Mouse (Mus musculus) intestine, embryonic 14.5 days (tissue): ENCODE data around the gene Osbp. TPM values are rescaled to one million over a fixed set of nuclear protein-coding genes. Genes with fewer than 3 reads are reported as not detected.
A peak's percentile ranks its signal among the peaks of the same experiment; 100 is the strongest.
"Not testable (repeated sequence)": the region's sequence is repeated elsewhere in the genome, so short reads cannot be mapped to it uniquely, and the experiment has no call there.

ENCODE experiments used
- ATAC-seq: fragments of 200-750 bp; cut with Nextera tagmentation; replicated peaks from 2 replicates; pipeline ENCODE4 v1.8.0; 2017; ENCODE audit warnings: low read depth, moderate number of reproducible peaks, moderate TSS enrichment, moderate library complexity; ENCODE audit not compliant: low FRiP score, low TSS enrichment
- DNase-seq: peaks from one replicate; pipeline ENCODE4 v3.0.0-alpha.2; 2018; ENCODE audit warnings: low spot score
- H3K27ac ChIP-seq: fragments of 300-500 bp; sonication (generic); 2 replicates; pipeline ENCODE4 v1.5.1; 2014; ENCODE audit warnings: low read depth, mild to moderate bottlenecking, control low read depth
- H3K27me3 ChIP-seq: fragments of 300-500 bp; sonication (generic); replicated peaks from 2 replicates; pipeline ENCODE4 v1.6.1; 2014; ENCODE audit warnings: low read length, control low read depth; ENCODE audit not compliant: control insufficient read depth, insufficient read depth
- H3K36me3 ChIP-seq: fragments of 300-500 bp; sonication (generic); 2 replicates; pipeline ENCODE4 v1.6.1; 2014; ENCODE audit warnings: low read length, control low read depth; ENCODE audit not compliant: control insufficient read depth, insufficient read depth
- H3K4me1 ChIP-seq: fragments of 300-500 bp; sonication (generic); replicated peaks from 2 replicates; pipeline ENCODE4 v1.6.1; 2014; ENCODE audit warnings: low read length, control low read depth, mixed read lengths; ENCODE audit not compliant: control insufficient read depth, insufficient read depth
- H3K4me2 ChIP-seq: fragments of 300-500 bp; sonication (generic); 2 replicates; pipeline ENCODE4 v1.6.1; 2014; ENCODE audit warnings: low read length
- H3K4me3 ChIP-seq: fragments of 300-500 bp; sonication (generic); 2 replicates; pipeline ENCODE4 v1.5.1; 2014; ENCODE audit warnings: low read depth, low read length, control low read depth, mixed read lengths
- H3K9ac ChIP-seq: fragments of 300-500 bp; sonication (generic); 2 replicates; pipeline ENCODE4 v1.6.1; 2014; ENCODE audit warnings: mild to moderate bottlenecking, low read length
- H3K9me3 ChIP-seq: fragments of 300-500 bp; sonication (generic); 2 replicates; pipeline ENCODE4 v1.6.1; 2016; ENCODE audit warnings: low read length, control low read depth; ENCODE audit not compliant: control insufficient read depth
- WGBS: fragments of 180-500 bp; shearing (Covaris S2); extraction: QIAGEN DNeasy Blood & Tissue Kit; methylation state at CpG from one replicate; pipeline ENCODE4 v1.1.7; 2014; 5-methylcytosine and 5-hydroxymethylcytosine counted together
- polyA plus RNA-seq: library from polyadenylated mRNA; unstranded; fragments of >200 nt; fragmentation: Nextera tagmentation; extraction: Ambion mirVana; gene quantifications from 2 replicates; pipeline ENCODE4 v1.2.1, GENCODE M21; 2014

The Osbp gene
- 8.8 and 9.0 TPM in 2 replicates for polyA plus RNA-seq

DNA sequence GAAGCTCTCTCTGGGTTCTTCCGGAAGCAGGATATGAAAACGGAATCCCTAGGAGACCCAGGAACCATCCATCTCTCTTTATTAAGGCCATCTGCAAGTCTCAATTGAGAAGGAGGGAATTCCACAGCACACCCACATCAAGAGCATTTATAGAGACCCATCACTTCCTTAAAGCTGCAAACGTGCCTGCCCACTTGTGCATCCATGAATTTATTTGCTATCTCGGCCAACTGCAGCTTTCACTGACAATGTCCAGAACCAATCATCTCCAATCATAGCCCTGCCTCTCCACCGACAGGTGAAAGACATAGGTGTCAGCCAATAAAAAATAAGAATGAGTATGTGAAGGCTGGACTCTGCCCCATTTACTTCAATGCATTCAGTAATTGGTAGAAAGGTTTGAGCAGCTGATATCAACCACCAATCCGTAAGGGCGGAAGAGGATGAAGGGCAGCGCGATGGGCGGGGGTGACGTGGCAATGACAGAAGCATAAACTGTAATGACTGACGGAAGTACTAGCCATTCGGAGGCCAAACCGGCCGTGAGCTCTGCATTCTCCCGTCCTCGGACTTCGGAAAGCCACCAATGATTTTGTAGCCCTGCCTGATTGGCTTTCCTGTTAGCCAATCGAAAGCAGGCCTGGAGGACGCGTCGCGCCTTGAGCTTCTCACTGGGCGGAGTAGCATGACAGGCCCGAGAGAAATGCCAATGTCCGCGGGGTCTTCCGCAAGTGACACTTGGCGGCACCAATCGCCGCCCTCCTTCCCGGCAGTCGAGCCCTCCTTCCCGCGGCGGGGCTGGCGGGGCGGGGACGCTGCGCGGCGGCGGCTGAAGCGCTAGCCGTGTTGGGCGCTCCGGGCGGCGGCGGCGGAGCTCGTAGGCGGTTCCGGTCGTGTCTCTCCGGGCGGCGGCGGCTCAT, at the start of gene Osbp:
TSS of gene Osbp (plus strand) at position 919 of the 920 bp plus-strand sequence.
- peak within 1 kb of the TSS; percentile 77 for H3K27ac ChIP-seq
- H3K4me1 ChIP-seq = peaks cover 18% of the 10 kb centered on the region
- H3K9me3 ChIP-seq = no peaks in the 10 kb centered on the region
- peak within 1 kb of the TSS; percentile 92 for H3K4me2 ChIP-seq
- peaks cover 5% of the 10 kb centered on the region; the same call in 1 of the 2 replicates for H3K36me3 ChIP-seq
- peak within 1 kb of the TSS; percentile 83 for H3K9ac ChIP-seq
- peak within 1 kb of the TSS; percentile 86 for H3K4me3 ChIP-seq
- under 1% methylated on average over 52 of the region's 59 CpGs for WGBS
- peak; percentile 93 for DNase-seq
- ATAC-seq = peak; percentile 98
- no peaks in the 10 kb centered on the region for H3K27me3 ChIP-seq

DNA sequence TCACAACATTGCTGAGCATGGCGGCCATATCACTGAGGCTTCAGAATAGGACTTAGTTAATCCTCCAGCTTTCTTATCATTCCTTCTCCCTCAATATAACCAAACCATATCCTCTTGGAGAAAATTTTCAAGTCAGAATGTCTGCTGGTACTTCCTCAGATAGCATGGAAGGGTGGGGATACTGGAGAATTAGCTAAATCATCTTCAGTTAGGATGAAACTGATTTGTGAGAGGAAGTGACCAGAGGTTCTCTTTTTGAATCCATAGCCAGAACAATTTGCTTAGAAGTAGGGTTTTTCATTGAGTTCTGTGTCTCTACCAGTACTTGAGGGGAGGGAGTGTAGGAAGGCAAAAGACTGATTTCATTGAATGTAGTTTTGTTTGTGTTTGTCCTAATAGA, 43.7 kb upstream of the Osbp start:
- Histone ChIP-seq H3K36me3 (peaks cover 88% of the 10 kb centered on the region), H3K9ac (no peak overlapping the region), H3K27me3 (no peaks in the 10 kb centered on the region), H3K9me3 (no peaks in the 10 kb centered on the region), H3K27ac (no peak overlapping the region), H3K4me3 (no peak overlapping the region), H3K4me2 (no peak overlapping the region), H3K4me1 (no peaks in the 10 kb centered on the region)
- ATAC-seq (no peak), DNase-seq (no peak)
- 97% methylated on average over 1 of the region's 1 CpGs for WGBS

DNA sequence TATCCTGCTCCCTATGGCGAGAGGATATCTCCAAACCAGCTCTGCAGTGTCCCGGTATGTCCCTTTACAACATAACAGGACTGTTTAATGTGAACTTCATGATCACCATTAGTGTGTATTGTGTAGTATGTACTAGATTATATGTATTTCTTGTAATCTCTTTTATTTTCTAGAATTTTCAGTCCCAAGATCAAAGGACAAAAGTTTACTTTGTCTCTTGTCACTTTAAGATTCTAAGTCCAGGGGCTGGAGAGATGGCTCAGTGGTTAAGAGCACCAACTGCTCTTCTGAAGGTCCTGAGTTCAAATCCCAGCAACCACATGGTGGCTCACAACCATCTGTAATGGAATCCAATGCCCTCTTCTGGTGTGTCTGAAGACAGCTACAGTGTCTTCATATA, 43.2 kb upstream of the Osbp start:
- peaks cover 89% of the 10 kb centered on the region for H3K36me3 ChIP-seq
- WGBS = 95% methylated on average over 2 of the region's 2 CpGs
- not testable (repeated sequence) for ATAC-seq, H3K9ac ChIP-seq, H3K4me3 ChIP-seq, H3K9me3 ChIP-seq, DNase-seq, H3K4me2 ChIP-seq, H3K27me3 ChIP-seq, H3K27ac ChIP-seq, H3K4me1 ChIP-seq

DNA sequence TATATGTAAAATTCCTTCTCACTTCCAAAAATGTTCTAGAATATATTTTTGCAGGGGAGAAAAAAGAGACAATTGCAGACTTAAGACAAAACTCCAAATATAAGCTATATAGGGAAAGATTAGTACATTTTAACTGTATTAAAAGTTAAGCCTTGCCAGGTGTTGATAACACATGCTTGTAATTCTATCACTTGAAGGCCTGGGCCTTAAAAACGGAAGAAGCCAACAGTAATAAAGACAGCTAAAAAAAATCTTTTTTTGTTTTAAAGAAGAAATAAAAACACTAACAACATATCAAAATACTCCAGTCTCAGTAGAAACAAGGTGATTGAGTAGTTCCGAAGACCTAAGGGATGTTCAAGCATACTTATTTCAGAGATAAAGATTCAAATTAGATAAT, 39.4 kb upstream of the Osbp start:
- Histone ChIP-seq H3K36me3 (peaks cover 96% of the 10 kb centered on the region), H3K27me3 (no peaks in the 10 kb centered on the region), H3K4me3 (no peak overlapping the region), H3K9me3 (no peaks in the 10 kb centered on the region), H3K4me2 (no peak overlapping the region), H3K27ac (no peak overlapping the region), H3K4me1 (no peaks in the 10 kb centered on the region), H3K9ac (no peak overlapping the region)
- 90% methylated on average over 2 of the region's 2 CpGs for WGBS
- DNase-seq (no peak), ATAC-seq (no peak)

DNA sequence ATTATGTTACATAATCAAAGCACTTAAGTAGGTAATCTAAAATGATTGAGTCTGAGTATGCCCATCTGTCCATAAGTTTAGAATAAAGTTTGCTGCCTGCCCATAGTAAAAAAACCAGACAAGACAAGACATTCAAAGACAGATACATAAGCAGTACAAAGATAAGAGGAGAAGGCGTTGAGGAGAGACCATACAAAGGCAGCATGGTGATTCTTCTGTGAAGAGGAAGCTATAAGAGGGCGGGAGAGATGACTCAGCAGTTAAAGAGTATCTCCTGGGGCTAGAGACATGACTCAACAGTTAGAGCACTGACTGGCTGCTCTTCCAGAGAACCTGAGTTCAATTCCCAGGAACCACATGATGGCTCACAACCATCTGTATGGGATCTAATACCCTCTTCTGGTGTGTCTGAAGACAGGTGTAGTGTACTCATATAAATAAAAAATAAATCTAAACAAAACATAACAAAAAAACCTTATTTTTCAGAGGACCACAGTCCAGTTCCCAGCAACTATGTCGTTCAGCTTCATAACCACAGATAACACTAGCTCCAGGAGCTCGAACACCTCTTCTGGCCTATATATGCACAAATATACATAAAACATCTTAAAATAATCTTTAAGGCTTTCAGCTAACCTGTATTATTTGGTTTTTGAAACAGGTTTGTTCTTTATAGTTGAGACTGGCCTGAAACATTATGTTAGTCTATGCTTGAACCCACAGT, 37.6 kb upstream of the Osbp start:
- ATAC-seq (no peak), DNase-seq (no peak)
- H3K27me3 ChIP-seq = no peaks in the 10 kb centered on the region
- H3K27ac ChIP-seq = no peak overlapping the region
- no peaks in the 10 kb centered on the region for H3K4me1 ChIP-seq
- no peaks in the 10 kb centered on the region for H3K9me3 ChIP-seq
- H3K9ac ChIP-seq = no peak overlapping the region
- no peak overlapping the region for H3K4me2 ChIP-seq
- WGBS = 92% methylated on average over 4 of the region's 4 CpGs
- H3K36me3 ChIP-seq = peaks cover 96% of the 10 kb centered on the region
- no peak overlapping the region for H3K4me3 ChIP-seq

DNA sequence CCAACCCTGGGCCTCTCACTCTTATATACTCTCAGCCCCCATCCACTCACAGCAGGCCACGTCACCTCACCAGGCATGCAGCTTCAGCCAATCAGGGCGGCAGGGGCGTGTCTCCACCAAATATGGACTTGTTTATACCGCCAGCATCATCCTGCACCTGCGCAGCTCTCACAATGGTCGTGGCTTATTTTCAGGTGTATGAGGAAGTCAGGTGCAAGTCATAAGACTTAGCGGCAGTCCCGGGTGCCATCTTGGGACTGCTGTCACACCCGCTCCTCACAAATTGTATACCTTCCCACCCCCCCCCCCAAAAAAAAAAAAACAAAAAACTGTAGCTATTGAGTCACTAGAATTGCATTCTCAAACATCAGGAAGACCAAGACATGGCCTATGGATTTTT, 19.3 kb upstream of the Osbp start:
- H3K4me3 ChIP-seq, H3K4me2 ChIP-seq, ATAC-seq, H3K27ac ChIP-seq, H3K9me3 ChIP-seq, DNase-seq, H3K9ac ChIP-seq, H3K4me1 ChIP-seq, H3K27me3 ChIP-seq: not testable (repeated sequence)
- WGBS = 97% methylated on average over 9 of the region's 9 CpGs
- peaks cover 40% of the 10 kb centered on the region for H3K36me3 ChIP-seq

DNA sequence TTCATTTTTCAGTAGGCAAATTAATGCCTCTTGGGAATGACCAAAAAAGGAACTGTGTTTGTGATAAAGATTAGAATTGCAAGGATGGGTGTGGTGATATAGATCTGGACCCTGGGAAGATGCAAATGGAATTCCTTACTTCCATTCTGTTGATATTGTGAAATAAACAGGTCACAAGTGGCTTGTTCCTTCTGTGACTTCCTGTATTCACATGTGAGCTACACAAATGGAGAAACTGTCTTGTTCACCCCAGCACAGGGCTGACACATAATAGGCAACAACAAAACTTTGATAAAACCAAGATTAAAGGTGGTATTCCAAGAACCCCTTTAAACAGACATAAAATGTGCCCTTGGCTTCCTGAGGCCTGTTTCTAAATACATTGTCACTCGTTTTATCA, 15.9 kb upstream of the Osbp start:
- H3K27ac ChIP-seq = no peak overlapping the region
- H3K4me2 ChIP-seq = no peak overlapping the region
- DNase-seq (no peak), ATAC-seq (no peak)
- H3K27me3 ChIP-seq = no peaks in the 10 kb centered on the region
- H3K9me3 ChIP-seq = no peaks in the 10 kb centered on the region
- no peak overlapping the region for H3K4me3 ChIP-seq
- 62% methylated on average over 1 of the region's 1 CpGs for WGBS
- H3K4me1 ChIP-seq = no peaks in the 10 kb centered on the region
- peaks cover 8% of the 10 kb centered on the region for H3K36me3 ChIP-seq
- no peak overlapping the region for H3K9ac ChIP-seq

DNA sequence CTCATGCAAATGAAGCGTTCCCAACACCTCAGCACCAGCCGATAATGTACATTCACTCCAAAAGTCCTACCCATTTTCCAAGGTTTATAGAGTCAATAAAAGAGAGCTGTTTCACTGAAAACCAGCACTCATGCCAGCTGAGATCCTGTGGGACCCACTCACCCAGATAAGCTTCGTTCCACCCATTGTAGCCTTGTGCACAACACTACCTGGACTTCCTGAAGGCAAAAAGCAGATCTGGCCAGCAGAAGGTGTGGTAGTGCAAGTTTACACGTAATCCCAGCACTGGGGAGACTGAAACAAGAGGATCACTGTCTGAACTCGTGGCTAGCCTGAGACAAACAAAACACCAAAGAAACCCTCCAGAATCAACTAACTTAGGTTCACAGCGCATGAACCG, 15.0 kb upstream of the Osbp start:
- Histone ChIP-seq H3K9me3 (no peaks in the 10 kb centered on the region), H3K4me1 (no peaks in the 10 kb centered on the region), H3K9ac (no peak overlapping the region), H3K4me2 (no peak overlapping the region), H3K27me3 (no peaks in the 10 kb centered on the region), H3K36me3 (0 out of 2 replicates have a peak, but pooled peaks cover under 1% of the 10 kb centered on the region), H3K4me3 (no peak overlapping the region), H3K27ac (no peak overlapping the region)
- 74% methylated on average over 7 of the region's 7 CpGs for WGBS
- DNase-seq (no peak), ATAC-seq (no peak)
